Mouse (Mus musculus): ENCODE results near the gene Carmil2.

Carmil2 gene

GRCm38 (mm10) chr8:105722861-105723260 is 36.8 kb downstream of the Carmil2 start:
- DNase-seq (ENCODE audit: low read depth, low spot score) = no peak

- DNase-seq (ENCODE audit: low read depth, low spot score) = no peak
Observed at GRCm38 (mm10) chr8:105725726-105726125, 39.7 kb downstream of the Carmil2 start.

- DNase-seq (ENCODE audit: low read depth, low spot score) = peak; percentile 34
Observed at GRCm38 (mm10) chr8:105727397-105728124, 41.5 kb downstream of the Carmil2 start.

GRCm38 (mm10) chr8:105732186-105732585 is 46.1 kb downstream of the Carmil2 start:
- DNase-seq (ENCODE audit: low read depth, low spot score) = no peak

GRCm38 (mm10) chr8:105739216-105739615 is 53.1 kb downstream of the Carmil2 start:
- peak; percentile 69 for DNase-seq (ENCODE audit: low read depth, low spot score)

GRCm38 (mm10) chr8:105743301-105743700 is 57.2 kb downstream of the Carmil2 start:
- DNase-seq (ENCODE audit: low read depth, low spot score) = peak; percentile 39

Measured in skeletal muscle tissue, adult 2 months (tissue).